Mouse (Mus musculus): ENCODE data around the gene Slc22a23.

DNA sequence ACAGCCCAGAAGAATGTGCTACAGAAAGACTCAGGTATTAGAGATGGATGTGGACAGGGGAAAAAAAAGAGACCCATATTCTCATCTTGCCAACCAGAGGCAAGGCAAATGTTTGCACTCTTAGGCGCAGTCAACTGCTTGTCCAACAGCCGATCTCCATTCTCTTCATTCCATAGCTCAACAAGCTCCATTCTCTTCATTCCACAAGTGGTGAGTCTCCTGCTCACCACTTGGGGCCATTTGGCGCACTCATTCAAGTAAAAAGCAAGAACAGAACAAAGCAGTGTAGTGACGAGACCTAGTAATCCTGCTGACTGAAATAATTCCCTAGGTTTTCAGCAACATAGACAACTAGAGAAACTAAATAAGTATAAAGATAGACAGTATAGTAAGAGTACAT is 50.8 kb downstream of the Slc22a23 start:
- TF ChIP-seq CTCF (IDR thresholded peaks at IDR 0.05; ENCODE audit: insufficient read depth, low read depth, low read length) (no peak), POLR2A (IDR thresholded peaks at IDR 0.05; ENCODE audit: insufficient read depth, low read depth, low read length) (no peak)
